Mouse (Mus musculus): ENCODE results near the gene Adam33. TPM values are rescaled to one million over a fixed set of nuclear protein-coding genes. Genes with fewer than 3 reads are reported as not detected.
"Not testable (repeated sequence)": the region's sequence is repeated elsewhere in the genome, so short reads cannot be mapped to it uniquely, and the experiment has no call there.

Adam33 gene
- 1 to 10 TPM in 1 of 2 experiments, under 1 TPM in 1; 0.92 to 1.8 TPM for total RNA-seq (2021)

DNA sequence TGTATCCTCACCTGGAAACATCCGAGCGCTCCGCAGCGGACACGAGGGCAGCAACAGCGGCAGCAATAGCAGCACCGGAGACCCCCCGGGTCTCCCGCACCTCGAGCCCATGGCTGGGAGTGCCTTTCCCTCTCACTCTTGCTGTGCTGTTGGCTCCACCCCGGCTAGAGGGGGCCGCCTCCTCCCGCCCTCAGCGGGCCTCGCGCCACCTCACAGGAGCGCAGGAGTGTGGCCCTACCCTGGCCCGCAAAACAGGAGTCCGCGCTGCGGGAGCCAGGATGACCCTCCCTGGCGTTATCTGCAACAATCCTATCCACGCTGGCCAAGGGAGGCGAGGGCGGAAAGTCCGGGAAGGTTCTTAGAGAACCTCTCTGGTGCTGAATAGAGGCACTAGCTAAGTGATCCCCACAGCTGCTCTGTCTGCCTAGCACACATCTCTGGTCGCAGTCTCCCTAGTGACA is at the start of gene Adam33:
TSS of gene Adam33 (minus strand) at position 411 of the 461 bp plus-strand sequence.
- intact Hi-C loops (cut with DNase I), result no loop called here
- DNase-seq, result peak in 1 of 2 experiments; percentile 34

DNA sequence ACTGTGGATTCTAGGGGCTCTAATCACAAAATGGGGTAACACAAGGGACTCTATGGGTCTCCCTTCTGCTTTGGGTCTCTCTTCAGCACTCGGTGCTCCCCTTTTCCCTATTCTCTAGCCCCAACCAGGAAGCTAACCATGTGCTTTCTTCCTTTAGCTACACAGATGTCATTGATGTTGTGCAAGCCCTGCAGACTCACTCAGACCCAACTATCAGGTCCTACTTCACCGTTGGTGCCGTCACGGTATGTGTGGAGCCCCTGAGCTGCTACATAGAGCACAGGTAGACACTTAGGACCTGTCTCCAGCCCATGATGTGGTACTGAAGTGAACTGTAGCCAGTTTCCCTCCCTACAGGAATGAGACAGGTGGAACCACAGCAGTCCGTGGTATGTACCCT is 42.4 kb upstream of the Adam33 start:
- intact Hi-C loops (cut with DNase I), result no loop called here
- DNase-seq, result no peak

DNA sequence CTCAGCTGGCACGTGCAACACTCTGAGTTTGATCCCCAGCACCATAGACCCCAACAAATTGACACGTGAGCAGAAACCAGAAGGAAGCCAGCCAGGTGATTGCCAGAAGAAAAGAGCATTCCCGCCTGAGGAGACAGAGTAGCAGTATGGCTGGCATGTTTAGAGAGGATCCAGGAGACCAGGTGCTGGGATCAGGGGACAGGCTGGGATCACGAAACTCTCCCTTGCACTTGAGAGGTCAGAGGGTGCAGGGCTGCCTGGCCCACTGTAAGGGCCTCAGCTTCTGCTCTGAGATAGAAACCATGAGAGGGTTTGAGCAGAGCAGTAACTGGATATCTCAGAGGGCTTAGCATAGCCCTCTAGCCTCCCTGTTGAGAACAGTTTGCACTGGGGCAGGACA is 41.4 kb upstream of the Adam33 start:
- DNase-seq; intact Hi-C loops (cut with DNase I): not testable (repeated sequence)

DNA sequence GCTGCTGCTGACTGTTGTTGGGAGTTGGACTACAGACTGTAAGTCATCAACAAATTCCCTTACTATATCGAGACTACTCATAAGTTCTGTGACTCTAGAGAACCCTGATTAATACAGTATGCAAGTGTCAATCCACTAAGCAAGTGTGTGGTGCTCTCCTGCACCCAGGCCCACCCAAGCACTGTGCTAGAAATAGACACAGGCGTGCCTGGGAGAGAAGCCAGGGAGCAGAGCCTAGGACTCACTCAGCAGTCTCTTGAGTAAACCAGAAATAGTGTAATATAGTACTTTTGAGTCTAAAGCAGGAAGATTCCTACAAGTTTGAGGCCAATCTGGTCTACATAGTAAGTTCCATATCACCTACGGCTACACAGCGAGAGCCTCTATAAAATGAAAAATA is 40.4 kb upstream of the Adam33 start:
- DNase-seq, result peak; percentile 59 to 68
- intact Hi-C loops (cut with DNase I), result no loop called here

DNA sequence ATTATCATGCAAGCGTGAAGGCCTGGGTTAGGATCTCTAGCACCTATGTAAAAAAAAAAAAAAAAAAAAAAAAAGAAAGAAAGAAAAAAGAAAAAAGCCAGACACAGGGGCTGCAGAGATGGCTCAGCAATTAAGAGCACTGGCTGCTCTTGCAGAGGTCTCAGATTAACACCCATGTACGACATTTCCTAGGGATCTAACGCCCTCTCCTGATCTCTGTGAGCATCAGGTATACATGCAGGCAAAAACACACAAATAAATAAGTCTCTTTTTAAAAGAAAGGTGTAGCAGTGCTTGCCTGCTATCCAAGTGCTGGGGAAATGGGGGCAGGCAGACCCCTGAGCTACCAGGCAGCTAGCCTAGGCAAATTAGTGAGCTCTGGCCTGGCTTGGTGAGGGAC is 37.9 kb upstream of the Adam33 start:
- intact Hi-C loops (cut with DNase I), result no loop called here
- no peak for DNase-seq

DNA sequence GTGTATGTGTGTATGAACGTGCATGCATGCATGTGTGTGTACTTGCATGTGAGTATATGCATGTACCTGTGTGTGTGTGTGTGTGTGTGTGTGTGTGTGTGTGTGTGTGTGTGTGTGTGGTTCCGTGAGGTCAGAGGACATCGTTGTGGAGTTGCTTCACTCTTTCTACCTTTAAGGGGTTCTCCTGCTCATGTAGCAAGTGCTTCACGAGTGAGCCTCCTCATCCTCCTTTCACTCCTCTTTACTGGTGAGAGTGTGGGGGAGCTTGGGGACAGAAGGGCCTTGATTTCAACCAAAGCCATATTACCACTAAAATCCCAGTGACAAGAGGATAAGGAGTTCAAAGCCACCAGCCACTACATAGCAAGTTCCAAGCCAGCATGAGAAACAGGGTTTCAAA is 33.5 kb upstream of the Adam33 start:
- intact Hi-C loops (cut with DNase I), result no loop called here
- no peak for DNase-seq

DNA sequence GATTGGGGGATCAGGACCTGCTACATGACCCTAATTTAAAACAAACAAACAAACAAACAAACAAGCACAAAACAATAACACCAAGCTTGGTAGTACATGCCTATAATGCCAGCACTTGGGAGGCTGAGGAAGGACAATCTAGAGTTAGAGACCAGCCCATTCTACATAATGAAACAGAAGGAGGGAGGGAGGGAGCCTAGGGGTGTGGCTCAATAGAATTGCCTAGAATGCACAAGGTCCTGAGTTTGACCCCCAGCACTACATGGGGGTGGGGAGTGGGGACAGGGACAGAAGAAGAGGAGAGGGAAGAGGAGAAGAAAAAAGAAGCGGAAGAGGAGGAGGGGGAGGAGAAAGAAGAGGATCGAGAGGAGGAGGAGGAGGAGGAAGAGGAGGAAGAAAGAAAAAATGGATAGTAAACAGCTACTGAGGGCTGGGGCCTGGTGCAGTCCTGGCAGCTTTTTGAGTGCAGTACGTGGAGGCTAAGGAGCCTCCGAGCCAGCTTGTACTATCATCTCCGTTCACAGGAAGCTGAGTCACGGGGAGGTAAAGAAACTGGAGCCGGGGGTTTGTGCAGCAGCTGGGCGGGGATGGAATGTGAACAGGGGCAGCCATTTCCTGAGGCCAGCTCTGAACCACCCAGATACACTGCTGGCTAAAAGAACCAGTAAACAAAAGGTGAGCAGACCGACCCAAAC is 32.6 kb upstream of the Adam33 start:
- intact Hi-C loops (cut with DNase I), result no loop called here
- DNase-seq, result peak; percentile 62 to 69

DNA sequence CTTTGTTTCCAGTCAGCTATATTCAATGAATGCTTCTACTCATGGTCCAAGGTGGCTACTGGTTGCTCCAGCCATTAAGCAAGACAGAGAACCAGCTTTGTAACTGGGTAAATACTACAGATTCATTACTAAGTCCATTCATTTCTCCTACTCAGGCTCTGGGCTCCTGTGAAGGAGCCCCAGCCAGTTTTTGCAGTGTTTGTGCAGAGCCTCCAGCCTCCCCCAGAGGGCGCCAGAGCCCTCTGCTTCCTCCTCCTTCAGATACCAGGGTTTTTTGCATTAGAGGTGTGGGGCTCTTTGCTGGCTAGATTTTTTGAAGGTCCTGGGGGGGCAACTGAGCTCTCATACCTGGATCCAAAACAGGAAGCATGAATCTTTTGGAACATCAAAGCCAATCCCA is 31.2 kb upstream of the Adam33 start:
- intact Hi-C loops (cut with DNase I), result loop anchor here (1.0 to 5.0 kb wide), 6 partner anchors 38 to 322 kb away; partner anchors contain the start of gene 1700037H04Rik
- peak; percentile 86 to 90 for DNase-seq

DNA sequence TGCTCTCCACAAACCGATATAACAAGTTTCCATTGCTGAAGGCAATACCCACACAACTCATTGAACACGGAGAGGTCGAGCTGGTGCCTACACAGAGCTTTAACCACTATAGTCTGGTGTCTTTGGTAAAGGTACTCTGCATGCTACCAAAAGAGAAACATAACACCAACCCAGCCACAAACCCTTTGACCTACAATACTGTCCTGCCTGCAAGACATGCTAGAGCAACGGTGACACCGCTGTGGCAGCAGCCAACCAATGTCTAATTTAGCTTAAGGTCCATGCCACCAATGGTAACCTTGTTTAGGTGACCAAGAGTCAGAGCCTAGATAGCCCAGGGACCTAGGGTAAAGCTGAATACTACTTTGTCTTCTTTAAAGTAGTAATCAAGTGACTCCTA is 30.0 kb upstream of the Adam33 start:
- intact Hi-C loops (cut with DNase I), result loop anchor here (5.0 kb wide), 1 partner anchor 36 kb away; no protein-coding TSS in a partner anchor
- no peak for DNase-seq

DNA sequence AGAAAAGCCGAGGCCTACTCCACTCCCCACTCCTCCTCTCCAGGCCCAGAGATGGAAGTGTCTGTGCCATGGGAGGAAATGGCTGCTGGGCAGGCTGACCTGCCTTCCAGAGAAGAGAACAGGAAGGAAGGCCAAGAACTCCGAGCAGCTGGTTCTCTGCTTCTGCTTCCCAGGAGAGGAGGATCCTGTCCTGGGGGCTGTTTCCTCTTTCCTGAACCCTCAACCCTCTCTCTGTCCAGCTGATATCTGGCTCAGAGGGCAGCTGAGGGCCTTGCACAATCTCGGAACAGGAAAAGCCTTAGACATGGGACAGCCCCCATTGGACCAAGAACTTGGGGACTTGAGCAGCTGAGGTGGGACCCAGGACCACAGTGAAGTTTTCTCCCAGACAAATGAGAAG is 27.2 kb upstream of the Adam33 start:
- intact Hi-C loops (cut with DNase I), result loop anchor here (5.0 kb wide), 1 partner anchor 34 kb away; no protein-coding TSS in a partner anchor
- peak; percentile 37 for DNase-seq

DNA sequence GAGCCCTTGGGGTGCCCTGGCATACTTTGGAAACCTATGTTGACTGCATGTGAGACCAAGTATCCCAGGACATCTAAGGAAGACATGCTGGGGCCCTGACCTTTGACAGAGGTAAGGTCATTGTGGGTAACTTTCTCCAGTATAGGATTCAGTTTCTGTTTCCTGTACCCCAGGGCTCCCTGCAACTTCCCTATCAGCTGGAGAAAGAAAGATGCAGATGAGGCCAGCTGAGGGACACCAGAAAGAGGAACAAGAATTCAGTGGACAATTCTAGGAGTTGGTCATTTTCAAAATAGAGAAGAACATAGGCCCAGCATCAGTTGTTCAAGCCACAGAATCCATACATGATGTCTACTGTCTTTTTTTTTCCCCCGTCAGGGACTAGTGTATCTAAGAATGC is 26.0 kb upstream of the Adam33 start:
- intact Hi-C loops (cut with DNase I), result loop anchor here (5.0 kb wide), 1 partner anchor 32 kb away; no protein-coding TSS in a partner anchor
- no peak for DNase-seq

DNA sequence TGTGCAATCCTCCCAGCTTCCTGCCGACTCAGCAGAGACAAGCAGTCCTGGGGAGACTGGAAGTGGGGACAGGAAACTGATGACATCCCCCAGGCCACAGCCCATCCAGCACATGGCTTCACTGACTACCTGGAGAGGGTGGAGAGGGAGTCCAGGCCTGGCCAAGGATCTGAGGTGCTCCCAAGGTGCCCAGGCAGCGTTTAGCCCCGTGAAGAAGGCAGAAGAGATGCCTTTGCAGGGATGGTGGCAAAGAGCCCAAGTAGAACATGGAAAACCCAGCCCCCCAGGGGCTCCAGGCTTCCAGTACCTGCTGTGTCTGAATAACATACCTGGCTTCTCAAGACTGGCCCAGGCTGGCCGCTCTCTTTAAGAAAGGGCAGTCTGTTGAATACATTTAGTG is 25.0 kb upstream of the Adam33 start:
- DNase-seq, result no peak
- intact Hi-C loops (cut with DNase I), result no loop called here

DNA sequence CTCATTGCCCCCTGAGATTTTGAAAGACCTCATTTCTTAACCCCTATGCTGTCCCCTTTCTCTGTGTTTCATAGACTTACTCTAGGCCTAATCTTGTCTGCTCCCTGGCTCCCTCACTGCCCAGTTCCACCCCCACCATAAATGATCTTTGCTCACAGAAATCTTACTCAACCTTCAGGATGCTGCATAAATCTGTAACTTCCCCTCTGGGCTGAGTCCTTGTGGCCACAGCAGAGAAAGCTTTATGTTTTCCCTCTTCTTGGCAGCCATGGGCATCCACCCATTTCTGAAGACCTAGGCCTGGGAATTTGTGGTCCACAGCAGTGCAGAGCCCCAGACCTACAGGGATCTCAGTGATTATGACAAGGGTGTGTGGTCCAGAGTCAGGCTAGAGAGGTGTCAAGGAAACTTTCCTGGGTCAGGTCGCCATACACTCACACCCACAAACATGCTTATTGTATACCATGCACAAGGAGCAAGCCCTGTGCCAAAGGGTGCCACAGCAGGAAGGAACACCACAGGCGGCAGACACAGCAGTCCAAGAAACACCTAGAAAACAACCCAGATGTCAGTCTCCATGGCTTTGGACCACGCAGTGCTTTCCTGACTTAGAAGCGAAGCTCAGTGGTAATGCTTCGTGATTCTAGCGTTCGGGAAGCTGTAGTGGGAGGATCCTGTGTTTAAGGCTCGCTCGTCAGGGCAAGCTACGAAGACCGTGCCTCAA is 23.2 kb upstream of the Adam33 start, which contains the start of gene Siglec1:
TSS of gene Siglec1 (minus strand) at position 99 of the 724 bp plus-strand sequence.
- intact Hi-C loops (cut with DNase I), result no loop called here
- DNase-seq, result no peak

DNA sequence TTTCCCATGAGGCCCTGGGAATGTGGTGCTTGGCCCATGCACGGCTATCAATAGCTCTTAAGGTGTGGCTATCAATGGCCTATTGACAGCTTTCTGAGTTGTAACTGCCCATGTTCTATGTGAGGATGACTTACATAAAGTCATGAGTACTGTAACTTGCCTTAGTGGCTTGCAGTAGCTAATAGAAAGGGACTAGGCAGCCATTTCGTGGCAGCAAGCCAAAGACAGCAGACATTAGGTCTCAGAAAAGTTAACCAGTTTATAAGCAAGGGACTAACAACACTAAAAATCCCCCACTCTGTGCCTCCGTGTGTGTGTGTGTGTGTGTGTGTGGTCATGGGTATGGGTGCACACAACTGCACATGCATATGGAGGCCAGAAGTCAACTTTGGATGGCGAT is 20.6 kb upstream of the Adam33 start:
- DNase-seq, result no peak
- intact Hi-C loops (cut with DNase I), result no loop called here

DNA sequence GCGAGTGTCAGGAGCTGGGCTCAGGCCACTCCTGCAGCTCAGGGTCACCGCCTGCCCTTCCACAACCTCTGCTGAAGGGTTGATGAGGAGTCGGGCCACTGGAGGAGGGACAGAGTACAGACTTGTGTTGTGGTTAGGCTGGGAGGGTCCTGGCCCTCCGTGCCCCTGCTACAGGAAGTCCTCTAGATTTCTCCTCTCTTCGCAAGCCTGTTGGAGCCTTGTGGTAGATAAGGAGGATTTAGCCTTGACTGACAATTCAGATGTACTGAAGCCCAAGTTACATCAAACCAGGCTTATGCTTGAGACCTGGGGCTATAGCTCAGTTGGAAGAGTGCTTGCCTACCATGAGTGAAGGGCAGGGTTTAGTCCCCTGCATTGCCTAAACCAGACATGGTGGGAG is 16.9 kb upstream of the Adam33 start:
- intact Hi-C loops (cut with DNase I), result no loop called here
- DNase-seq, result no peak

DNA sequence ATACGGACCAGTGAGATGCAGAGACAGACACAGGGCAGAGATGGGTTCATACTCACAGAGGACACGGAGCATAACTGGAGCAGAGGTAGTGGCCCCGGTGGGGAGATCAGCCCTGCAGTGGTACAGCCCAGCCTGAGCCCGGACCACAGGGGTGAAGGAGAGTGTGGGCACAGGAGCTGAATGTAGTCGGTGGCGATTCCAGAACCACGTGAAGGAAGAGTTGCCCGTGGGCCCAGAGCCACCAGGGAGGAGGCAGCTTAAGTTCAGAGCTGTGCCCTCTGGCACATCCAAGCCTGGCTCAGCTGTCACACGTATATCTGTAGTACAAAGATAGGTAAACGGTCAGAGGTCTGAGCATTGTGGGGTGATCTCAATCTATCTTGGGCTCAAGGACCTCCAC is 8.9 kb upstream of the Adam33 start:
- intact Hi-C loops (cut with DNase I), result no loop called here
- DNase-seq, result no peak

DNA sequence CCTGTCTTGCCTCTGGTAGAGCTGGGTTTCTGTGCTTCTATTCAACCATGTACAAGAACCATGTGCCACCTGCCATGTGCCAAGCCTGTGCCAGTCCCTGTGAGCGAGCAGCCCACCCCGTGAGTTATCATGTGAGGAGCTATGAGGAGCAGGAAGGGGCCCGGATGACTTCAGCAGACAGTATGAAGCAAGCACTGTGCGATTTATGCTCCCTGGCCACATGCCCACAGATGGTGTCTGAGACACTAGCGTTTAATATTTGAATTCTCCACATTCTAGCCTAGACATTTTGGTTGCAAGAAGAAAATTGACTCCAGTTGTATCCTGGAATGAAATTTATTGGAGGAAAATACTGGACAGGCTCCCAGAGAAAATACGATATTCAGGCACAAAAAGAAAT is 3.9 kb upstream of the Adam33 start:
- intact Hi-C loops (cut with DNase I), result no loop called here
- DNase-seq, result no peak

DNA sequence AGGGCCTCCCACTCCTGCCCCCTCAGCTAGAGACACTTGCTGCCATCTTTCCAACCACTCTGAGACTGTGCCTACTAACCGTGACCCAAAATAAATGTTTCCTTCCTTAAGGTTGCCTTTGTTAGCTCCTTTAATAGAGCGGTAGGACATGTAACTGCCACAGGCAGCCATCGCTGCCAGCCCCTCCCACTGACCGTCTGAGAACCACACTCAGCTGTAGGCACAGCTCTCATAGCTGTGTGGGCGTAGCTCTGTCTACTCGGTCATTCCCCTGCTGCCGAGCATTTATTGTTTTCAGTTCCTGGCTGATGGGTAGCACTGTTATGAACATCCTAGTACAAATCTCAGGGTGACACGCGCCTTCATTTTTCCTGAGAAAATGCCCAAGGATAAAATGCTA is 2.7 kb upstream of the Adam33 start:
- DNase-seq, result no peak
- intact Hi-C loops (cut with DNase I), result no loop called here

DNA sequence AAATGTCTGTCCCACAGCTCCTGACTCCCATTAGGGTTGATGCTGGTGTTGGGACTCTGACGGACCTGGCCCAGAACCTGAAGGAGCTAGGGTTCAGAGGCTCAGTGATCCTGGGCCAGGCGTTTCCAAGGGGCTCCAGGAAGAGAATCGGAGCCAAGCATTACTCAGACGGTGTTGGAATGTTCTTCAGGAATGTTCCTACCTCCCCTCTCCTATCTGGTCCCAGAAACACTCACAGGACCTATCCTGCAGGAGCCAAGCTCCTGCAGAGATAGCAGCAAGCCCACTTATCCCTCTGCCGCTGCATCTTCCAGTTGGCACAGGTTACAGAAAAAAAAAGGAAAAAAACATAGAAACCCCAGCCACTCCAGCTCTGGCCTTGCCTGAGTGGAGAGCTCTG is 2.0 kb downstream of the Adam33 start:
- intact Hi-C loops (cut with DNase I), result no loop called here
- DNase-seq, result no peak

DNA sequence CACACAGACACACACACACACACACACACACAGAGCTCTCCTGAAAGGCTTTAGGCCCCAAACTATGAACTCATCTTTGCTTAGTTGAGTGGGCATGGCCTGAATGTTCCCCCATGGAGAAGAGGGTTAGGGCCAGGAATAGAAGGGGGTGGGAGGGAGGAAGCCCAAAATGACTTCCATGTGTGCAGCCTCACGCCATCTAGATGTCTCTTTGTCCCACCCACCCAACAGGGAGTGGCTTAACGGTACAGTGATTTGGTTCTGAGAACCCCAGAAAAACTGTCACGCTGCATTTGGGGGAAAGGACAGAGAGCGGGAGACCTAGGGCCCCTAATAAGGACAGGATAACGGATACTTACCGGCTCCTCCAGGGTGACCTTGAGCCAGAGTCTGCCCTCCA is 2.8 kb downstream of the Adam33 start:
- intact Hi-C loops (cut with DNase I), result no loop called here
- DNase-seq, result no peak

DNA sequence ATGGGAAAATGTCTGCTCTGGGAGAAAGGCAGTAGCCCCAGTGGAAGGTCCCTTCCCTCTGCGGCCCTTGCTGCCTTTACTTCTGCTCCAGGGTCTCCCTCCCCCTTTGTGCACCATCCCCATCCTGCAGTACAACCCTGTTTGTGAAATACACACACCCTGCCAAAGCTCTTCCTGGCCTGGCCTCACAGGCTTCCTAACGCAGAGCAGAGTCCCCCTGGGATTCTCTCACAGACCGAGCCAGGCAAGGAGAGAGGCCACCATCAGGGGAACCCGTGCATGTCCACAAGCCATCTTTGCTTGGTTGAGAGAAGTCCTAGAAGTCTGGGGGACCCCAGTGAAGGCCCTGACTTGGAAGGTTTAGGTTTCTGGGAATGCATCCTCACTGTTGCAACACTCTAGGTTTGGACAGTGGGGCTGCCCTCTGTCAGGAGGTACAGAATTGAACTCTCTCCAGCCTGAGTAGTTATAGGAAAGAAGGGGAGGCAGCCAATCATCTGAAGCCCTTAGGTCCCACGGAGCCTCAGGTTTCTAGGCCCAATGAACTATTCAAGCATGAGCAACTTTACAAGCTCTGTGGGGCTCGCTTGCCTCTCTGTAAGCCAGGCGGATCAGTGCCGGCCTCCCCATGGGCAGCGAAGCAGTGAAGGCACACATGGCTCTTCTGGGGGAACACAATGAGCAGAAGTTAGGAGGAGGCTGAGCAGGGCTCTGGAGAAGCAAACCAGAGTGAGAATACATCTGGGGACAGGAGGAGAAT is 3.7 kb downstream of the Adam33 start:
- peak; percentile 53 to 59 for DNase-seq
- intact Hi-C loops (cut with DNase I), result loop anchor here (5.0 to 10.0 kb wide), 2 partner anchors 32 to 195 kb away; no protein-coding TSS in a partner anchor

Data from heart, postnatal 10 days (tissue).